Mouse (Mus musculus): ENCODE results near the gene Smco3.

DNA sequence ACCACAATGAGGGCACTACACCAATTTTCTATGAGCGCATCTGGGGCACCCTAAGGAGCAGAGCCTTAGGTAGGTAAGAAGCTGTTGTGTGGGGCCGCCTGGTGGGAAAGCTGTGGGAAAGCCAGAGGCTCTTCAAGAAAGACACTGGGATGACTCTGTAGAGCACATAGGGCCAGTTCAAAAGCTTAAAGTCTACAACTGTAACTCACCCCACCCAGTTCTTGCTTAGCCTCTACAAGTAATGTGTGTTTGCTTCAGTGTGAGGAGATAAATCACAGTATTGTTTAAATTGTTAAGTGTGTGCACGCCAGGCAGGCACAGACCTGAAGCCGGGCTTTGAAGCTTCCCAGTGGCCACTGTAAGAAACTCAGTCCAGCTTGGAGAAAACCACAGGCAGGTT is 30.9 kb upstream of the Smco3 start:
- TF ChIP-seq CTCF (IDR thresholded peaks at IDR 0.05; ENCODE audit: low read depth): no peak
- no peak for TF ChIP-seq EP300 (IDR thresholded peaks at IDR 0.05; ENCODE audit: low read depth)

All from liver, postnatal 0 days (tissue).